Mouse (Mus musculus) cortical plate, adult 2 months (tissue): ENCODE data around the gene Msi2.

ENCODE experiments used
- CTCF ChIP-seq: fragments of 200-500 bp; IDR thresholded peaks from 2 replicates; pipeline ENCODE4 v1.5.1; 2011; ENCODE audit warnings: mild to moderate bottlenecking, control low read depth, low read length; ENCODE audit not compliant: insufficient read depth; ENCODE audit errors: extremely low read depth
- POLR2A ChIP-seq: fragments of 200-500 bp; IDR thresholded peaks from 2 replicates; pipeline ENCODE4 v1.6.1; 2011; ENCODE audit warnings: mild to moderate bottlenecking, low read length, control low read depth; ENCODE audit not compliant: insufficient read depth; ENCODE audit errors: extremely low read depth

DNA sequence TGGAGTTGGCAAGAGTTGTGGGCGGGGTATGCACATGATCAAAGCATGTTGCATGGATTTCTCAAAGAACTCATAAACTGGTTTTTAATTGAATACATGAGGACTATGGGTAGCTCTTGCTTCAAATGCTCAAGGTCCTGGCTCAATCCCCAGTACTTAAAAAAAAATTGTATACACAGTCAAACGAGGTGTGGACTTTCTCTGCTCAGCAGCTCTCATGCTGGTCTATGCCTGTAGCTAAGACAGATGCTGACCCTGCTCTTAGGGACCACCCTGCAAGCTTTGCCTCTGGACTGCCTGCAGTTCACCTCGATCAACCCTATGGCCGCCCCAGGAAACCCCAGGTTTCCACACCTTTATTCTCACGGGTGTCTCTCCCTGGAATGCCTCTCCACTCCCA is 127.7 kb downstream of the Msi2 start:
- no peak for TF ChIP-seq CTCF
- TF ChIP-seq POLR2A: no peak
